Mouse (Mus musculus): ENCODE results near the gene Lamp3.
"Not testable (repeated sequence)": the region's sequence is repeated elsewhere in the genome, so short reads cannot be mapped to it uniquely, and the experiment has no call there.

Lamp3 gene

DNA sequence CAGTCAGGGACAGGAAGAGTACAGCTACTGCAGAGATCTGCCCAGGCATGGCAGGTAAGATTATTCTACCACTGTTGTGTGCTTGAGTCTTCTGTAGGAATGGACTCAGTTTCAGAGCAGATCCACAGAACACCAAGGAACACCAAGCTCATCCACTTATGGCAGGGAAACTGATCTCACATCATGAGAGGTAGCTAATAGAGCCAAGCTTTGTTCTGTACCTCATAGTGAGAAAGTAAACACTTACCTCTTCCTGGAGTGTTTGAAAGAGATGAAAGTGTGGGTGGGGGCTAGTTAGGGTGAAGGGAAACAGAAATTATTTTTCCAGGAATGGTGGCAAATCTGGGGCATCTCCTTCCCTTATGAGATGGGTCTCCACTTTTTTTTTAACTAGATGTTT is at the start of gene Lamp3:
Gene Lamp3 (minus strand): TSS at position 160 of the 400 bp plus-strand sequence.
- DNase-seq: no peak

DNA sequence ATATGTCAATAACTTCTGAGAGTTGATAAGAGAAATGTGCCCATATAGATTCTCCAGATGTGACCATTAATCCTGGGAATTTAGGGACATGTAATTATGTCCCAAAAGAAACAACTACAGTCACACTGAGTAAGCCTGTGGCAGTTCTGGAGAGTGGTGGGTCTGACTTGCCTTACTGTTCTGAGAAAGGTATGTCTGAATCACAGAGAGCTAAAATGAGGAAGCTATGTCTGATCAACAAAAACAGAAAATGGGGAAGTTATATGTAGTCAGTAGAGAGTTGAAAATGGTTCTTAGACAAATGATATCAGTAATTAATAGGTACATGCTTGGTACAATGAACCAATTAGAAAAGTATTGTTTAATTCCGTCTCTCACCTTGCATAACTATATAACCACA is 26.7 kb upstream of the Lamp3 start:
- DNase-seq: no peak

DNA sequence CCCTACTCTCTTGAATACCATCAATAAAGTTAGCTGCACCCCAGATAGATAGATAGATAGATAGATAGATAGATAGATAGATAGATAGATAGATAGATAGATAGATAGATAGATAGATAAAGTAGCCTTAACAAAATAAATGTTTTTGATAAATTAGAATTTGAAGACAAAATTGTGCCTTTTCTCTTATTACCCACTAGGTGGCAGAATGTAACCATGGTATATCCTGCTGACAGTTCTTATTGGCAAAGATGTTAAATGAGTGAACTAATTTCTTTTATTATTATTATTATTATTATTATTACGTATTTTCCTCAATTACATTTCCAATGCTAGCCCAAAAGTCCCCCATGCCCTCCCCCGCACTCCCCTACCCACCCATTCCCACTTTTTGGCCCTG is 18.0 kb upstream of the Lamp3 start:
- not testable (repeated sequence) for DNase-seq

DNA sequence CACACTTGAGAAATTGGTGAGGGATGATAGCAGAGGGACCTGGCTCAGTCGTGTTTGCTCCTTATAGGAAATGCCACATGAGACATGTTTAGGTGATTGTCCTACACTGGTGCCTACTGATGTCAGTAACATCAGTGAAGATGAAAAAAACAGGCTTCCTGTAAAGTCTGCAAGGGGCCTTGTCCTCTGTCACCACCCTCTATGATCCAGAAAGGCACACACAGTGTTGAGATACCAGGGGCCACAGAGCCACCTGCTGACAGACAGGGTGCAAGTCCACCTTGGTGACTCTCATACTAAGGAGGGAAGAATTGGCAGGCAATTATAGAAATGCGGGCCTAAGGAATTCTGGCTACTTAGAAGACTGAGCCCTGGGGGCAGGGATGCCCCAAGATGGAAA is 14.8 kb upstream of the Lamp3 start:
- no peak for DNase-seq

DNA sequence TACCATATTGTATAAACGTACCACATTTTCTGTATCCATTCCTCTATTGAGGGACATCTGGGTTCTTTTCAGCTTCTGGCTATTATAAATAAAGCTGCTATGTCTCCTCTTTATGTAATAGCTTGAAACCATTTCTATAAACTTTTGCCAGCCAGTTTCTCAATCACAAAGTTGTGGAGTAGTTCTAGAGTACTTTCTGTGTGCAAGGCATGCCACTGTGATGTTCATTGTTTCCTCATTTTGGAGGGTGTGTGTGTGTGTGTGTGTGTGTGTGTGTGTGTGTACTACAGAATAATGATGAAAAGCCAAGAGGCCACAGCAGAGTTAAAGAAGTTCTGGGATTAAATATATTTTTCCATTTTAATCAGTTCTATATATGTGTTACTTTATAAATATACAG is 1.2 kb upstream of the Lamp3 start:
- no peak for DNase-seq

DNA sequence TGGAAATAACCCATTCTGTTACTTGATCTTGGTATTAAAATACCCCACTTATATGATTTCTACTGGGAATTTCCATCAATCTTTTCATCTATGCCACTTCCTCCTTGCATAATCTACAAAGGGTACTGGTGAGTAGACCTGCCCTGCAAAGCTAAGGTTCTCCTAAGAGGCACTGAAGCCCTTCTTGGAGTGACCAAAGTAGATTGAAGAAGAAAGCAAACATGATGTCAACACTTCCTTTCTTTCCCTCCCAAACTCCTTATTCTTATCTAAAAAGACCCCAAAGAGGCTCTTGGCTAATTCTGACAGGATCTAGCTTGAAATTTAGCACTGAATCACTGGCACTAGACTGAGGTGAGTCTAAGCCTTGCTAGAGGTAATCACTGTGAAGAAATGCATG is 7.0 kb downstream of the Lamp3 start:
- DNase-seq: no peak

DNA sequence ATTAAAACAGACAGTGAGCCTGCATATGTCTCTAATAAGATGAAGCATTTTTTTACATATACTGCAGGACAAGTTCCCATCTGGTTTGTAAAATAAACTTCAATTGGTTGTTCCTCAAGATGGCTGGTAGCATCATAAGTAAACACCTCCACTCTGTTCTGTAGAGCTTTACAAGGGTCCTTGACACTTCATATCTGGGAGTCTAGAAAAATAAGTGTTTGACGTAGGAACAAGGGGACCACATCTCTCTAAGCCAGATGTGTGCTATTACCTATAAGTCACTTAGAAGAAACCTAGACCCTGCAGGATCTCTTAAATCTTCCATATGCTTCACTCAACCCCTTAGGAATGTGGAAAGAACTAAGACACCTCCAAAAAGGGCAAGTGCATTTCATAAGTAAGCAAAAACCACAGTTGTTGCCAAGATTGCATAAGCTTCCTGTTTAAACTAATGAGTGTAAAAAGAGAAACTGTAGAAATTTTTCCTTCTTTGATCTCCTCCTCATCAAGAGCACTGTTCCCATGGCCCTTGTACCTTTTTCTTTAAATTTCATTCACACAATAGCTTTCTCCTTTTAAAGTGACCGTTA is 35.3 kb downstream of the Lamp3 start:
- DNase-seq: no peak

DNA sequence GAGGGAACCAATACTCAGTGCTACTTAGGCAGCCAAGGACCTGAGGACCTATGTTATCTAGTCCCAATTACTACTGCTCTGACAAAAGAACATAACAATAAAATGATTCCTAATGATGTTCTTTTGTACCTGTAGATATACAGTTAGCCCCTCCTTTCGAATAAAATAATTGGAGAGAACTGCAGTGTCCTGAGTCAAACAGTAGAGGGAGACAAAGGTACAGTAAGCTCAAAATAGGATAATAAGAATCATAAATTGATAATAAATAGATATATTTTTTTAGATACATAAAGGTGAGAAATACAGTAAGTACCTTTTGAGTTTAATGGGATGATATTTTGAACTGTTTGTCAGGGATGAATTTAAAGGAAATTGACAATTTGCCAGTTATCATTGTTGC is 39.9 kb downstream of the Lamp3 start:
- no peak for DNase-seq

DNA sequence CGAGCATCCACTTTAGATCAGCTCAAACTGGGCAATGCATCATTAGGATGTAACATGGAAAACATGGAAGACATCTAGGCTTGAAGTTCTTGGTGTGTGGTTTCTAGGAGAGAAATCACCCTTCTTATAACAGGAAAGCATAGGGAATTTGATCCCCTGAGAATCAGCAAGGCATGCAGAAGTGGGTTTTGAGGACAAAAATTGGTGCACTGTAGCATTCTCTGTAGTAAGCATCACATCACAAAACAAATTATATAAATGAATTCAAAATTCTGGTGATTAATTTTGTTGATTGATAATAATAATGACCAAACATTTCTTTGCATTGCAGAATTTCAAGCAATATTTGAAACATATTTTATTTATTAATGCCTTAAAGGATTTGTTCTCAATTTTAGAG is 76.4 kb downstream of the Lamp3 start, which contains the start of gene Olfr171:
Gene Olfr171 (minus strand): TSS at position 101 of the 400 bp plus-strand sequence.
- no peak for DNase-seq

DNA sequence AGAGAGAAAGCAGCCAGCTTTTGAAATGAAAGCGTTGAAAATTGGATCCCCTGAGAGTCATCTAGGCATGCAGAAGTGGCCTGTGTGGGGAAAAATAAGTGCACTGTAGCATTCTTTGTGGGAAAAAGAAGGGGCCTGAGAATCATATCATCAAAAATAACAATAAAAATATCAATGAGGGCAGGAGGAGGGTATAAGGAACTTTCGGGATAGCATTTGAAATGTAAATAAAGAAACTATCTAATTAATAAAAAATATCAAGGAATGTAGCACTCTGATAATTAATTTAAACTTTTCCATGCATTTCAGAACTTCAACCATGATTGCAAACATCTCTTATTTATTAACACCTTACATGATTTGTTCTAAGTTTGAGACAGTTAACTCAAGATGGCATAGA is 94.4 kb downstream of the Lamp3 start, which contains the start of gene Olfr170:
Gene Olfr170 (minus strand): TSS at position 101 of the 400 bp plus-strand sequence.
- not testable (repeated sequence) for DNase-seq
